Comparison of ENCODE assay signal across 8 mouse cellular contexts in the genomic region with DNA sequence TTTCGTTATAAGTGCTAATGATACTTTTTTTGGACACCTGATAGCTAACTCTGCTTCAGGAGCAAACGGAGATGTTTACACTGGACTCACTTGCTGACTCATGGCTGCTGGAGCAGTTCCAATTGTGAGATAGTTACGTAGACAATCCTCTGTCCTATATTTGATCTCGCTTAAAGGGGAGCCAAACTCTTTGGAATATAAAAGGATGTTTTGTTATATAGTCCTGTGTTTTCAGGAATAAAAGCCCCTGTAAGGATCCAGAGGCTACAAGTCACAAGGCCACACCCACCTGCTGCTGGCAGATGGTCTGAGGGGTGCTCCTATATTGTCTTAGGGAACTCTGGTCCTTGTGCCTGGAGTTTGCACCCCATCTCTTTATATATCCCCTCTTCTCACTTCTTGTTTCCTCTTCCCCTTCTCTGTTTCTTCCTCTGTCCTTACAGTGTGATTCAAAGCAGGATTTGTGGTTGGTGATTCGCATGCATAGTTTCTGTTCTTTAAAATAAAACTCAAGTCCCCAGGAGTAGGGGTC.
DNase-seq lines count a peak whose midpoint lies in the region; ATAC-seq lines count a peak whose summit lies in the region.

No protein-coding gene starts in this region.

- H3K4me3 ChIP-seq in midbrain, embryonic 10.5 days, result no peak overlapping the region

- no peak overlapping the region for H3K27ac ChIP-seq in midbrain, embryonic 10.5 days (replicated peaks)

- WGBS in midbrain, embryonic 10.5 days, result 79% methylated on average over 5 of the region's 5 CpGs

- H3K36me3 ChIP-seq in midbrain, embryonic 10.5 days, result no peaks in the 10 kb centered on the region

- peaks cover 6% of the 10 kb centered on the region; the same call in 1 of the 2 replicates for H3K4me1 ChIP-seq in midbrain, embryonic 10.5 days

- H3K9me3 ChIP-seq in midbrain, embryonic 10.5 days (replicated peaks), result no peaks in the 10 kb centered on the region

- no peaks in the 10 kb centered on the region for H3K27me3 ChIP-seq in midbrain, embryonic 10.5 days (ENCODE audit: low read depth, poor library complexity, severe bottlenecking)

- DNase-seq in right cerebral cortex, postnatal 14 days, result peak; percentile 18
- DNase-seq in right cerebral cortex, postnatal 4 days, result no peak
- DNase-seq in adrenal gland, postnatal 25 days, result peak; percentile 81
- peak; percentile 11 for DNase-seq in fat pad, adult 2 months (ENCODE audit: extremely low read depth, low read depth, low spot score)
- DNase-seq in kidney, postnatal 14 days, result peak; percentile 72
- no peak for DNase-seq in midbrain, embryonic 10.5 days (ENCODE audit: low spot score)

- ATAC-seq in neutrophil, adult 5-6 weeks (ENCODE audit: extremely low read depth, insufficient number of reproducible peaks, low FRiP score, poor library complexity, severe bottlenecking), result peak; percentile 36; the same call in 1 of the 2 replicates
- no peak for ATAC-seq in CD4-positive, CD25-positive, alpha-beta regulatory T cell, adult 4 months

Comparison
In these comparisons a context has a peak if more than half of its experiments do, and no peak if none do; other contexts are left out.
1. DNase-seq: peak in right cerebral cortex, postnatal 14 days (single experiment), adrenal gland, postnatal 25 days (single experiment), fat pad, adult 2 months (single experiment) and kidney, postnatal 14 days (single experiment); none in right cerebral cortex, postnatal 4 days (single experiment) and midbrain, embryonic 10.5 days (single experiment).